In the genomic region with DNA sequence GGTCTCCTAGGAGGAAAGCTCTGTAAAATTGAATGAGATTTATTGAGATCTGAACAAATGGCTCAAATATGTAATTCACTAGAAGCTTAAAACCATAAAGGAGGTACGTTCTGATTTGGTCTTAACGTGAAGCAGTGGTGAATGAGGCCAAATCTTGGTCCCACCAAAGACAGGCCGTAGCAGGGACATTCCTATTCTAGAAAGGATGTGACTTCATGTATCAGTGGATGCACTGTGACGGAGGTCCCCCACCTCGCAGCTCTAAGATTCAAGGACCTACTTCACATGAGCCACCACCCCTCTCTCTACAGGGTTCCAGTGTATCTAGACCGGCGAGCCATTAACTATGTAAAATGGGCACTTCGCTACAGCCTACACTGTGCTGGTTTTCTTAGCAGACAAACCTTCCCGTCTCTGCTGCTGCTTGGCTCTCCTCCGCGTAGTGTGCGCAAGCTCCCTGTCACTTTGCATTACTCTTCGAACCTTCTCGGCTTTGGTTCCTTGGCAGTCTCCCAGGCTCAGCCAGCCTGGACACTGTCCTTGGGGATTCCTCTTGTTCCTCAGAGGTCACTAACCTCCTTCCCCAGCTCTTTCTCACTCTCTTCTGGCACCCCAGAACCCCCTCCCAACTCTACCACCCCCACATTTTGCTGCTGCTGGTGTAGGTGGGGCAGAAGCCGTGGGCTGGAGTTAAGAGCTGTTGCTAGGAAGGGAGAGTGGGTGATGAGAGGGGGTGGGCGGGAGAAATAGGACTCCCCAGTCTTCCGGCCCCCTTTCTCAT, we compare ENCODE assay signal across 8 mouse cellular contexts. TPM values are rescaled to one million over a fixed set of nuclear protein-coding genes. Genes with fewer than 3 reads are reported as not detected.
DNase-seq lines count a peak whose midpoint lies in the region; ATAC-seq lines count a peak whose summit lies in the region.

No protein-coding gene starts in this region.

- H3K27me3 ChIP-seq in heart, embryonic 10.5 days (ENCODE audit: insufficient read depth, poor library complexity, severe bottlenecking) = peaks cover 8% of the 10 kb centered on the region; the same call in 1 of the 2 replicates
- H3K27me3 ChIP-seq in kidney, embryonic 15.5 days = 0 out of 2 replicates have a peak, but pooled peaks cover 3% of the 10 kb centered on the region

- no peak for ATAC-seq in activated CD4-positive, CD25-positive, alpha-beta regulatory T cell, adult 4 months
- ATAC-seq in kidney, embryonic 15.5 days (replicated peaks; ENCODE audit: low FRiP score) = no peak

- no peak overlapping the region for H3K9ac ChIP-seq in kidney, embryonic 15.5 days

- H3K4me1 ChIP-seq in heart, embryonic 10.5 days = peaks cover 7% of the 10 kb centered on the region; the same call in 1 of the 2 replicates
- peaks cover 7% of the 10 kb centered on the region for H3K4me1 ChIP-seq in kidney, embryonic 15.5 days

- no peak overlapping the region for H3K4me3 ChIP-seq in heart, embryonic 10.5 days
- H3K4me3 ChIP-seq in kidney, embryonic 15.5 days (replicated peaks) = no peak overlapping the region

- WGBS in heart, embryonic 10.5 days = 74% methylated on average over 17 of the region's 17 CpGs
- 68% methylated on average over 17 of the region's 17 CpGs for WGBS in kidney, embryonic 15.5 days

- no peak overlapping the region for H3K4me2 ChIP-seq in kidney, embryonic 15.5 days

- intact Hi-C loops in left cerebral cortex, postnatal 36 days (cut with DNase I) = no loop called here

- no peak overlapping the region for H3K27ac ChIP-seq in heart, embryonic 10.5 days
- no peak overlapping the region for H3K27ac ChIP-seq in kidney, embryonic 15.5 days

- H3K9me3 ChIP-seq in heart, embryonic 10.5 days = no peaks in the 10 kb centered on the region
- no peaks in the 10 kb centered on the region for H3K9me3 ChIP-seq in kidney, embryonic 15.5 days (replicated peaks)

- peak; percentile 57 for DNase-seq in heart, embryonic 10.5 days (ENCODE audit: low spot score)
- DNase-seq in heart, adult 9 months (ENCODE audit: low spot score in 2 of 2) = no peak
- peak; percentile 58 for DNase-seq in ES-CJ7 (ENCODE audit: low read depth, low spot score)
- DNase-seq in brain, adult 2 months (ENCODE audit: low read depth, low spot score) = peak; percentile 68
- peak; percentile 70 to 71 for DNase-seq in left cerebral cortex, postnatal 36 days (ENCODE audit: low spot score in 2 of 2)
- DNase-seq in gastrocnemius, adult 18-20 months (ENCODE audit: low spot score) = no peak

- no peaks in the 10 kb centered on the region for H3K36me3 ChIP-seq in heart, embryonic 10.5 days
- no peaks in the 10 kb centered on the region for H3K36me3 ChIP-seq in kidney, embryonic 15.5 days

RNA-seq across cellular contexts. Expression of a gene that starts 8.2 kb away (rescaled TPM):
- 21.0 and 23.5 TPM in 2 replicates for polyA plus RNA-seq in heart, embryonic 10.5 days (2016; fragmentation: Nextera tagmentation; extraction: Ambion mirVana)
- total RNA-seq in left cerebral cortex, postnatal 36 days (2021) = 10 to 100 TPM; 46.4 to 64.5 TPM
- polyA plus RNA-seq in activated CD4-positive, CD25-positive, alpha-beta regulatory T cell, adult 4 months (2017; shearing (Covaris generic)) = 1 to 10 TPM; 5.6 to 7.4 TPM
- total RNA-seq in gastrocnemius, adult 18-20 months (2021) = 10 to 100 TPM; 44.8 to 46.4 TPM
- polyA plus RNA-seq in kidney, embryonic 15.5 days (2015; fragmentation: Nextera tagmentation; extraction: Ambion mirVana) = 22.1 and 23.3 TPM in 2 replicates

Comparison
In these comparisons a context has a peak if more than half of its experiments do, and no peak if none do; other contexts are left out.
1. DNase-seq: peak in heart, embryonic 10.5 days (single experiment), ES-CJ7 (single experiment), brain, adult 2 months (single experiment) and left cerebral cortex, postnatal 36 days (2 of 2); none in heart, adult 9 months (0 of 2) and gastrocnemius, adult 18-20 months (single experiment).